Mouse (Mus musculus) limb, embryonic 14.5 days (tissue): ENCODE data around the gene Il18r1. TPM values are rescaled to one million over a fixed set of nuclear protein-coding genes. Genes with fewer than 3 reads are reported as not detected.

ENCODE experiments used
- ATAC-seq: fragments of 200-750 bp; cut with Nextera tagmentation; 2 replicates; pipeline ENCODE4 v1.8.0; 2017; ENCODE audit warnings: low read depth, moderate number of reproducible peaks, moderate TSS enrichment; ENCODE audit not compliant: low FRiP score
- DNase-seq: peaks from one replicate; pipeline ENCODE4 v3.0.0-alpha.2; 2015; ENCODE audit warnings: low spot score
- H3K27ac ChIP-seq: fragments of 300-500 bp; sonication (generic); replicated peaks from 2 replicates; pipeline ENCODE4 v1.5.1; 2014; ENCODE audit warnings: low read depth, mild to moderate bottlenecking, low read length, moderate library complexity, mixed read lengths
- H3K27me3 ChIP-seq: fragments of 300-500 bp; sonication (generic); 2 replicates; pipeline ENCODE4 v1.6.1; 2014; ENCODE audit warnings: low read length, mixed read lengths; ENCODE audit not compliant: control insufficient read depth, insufficient read depth
- H3K36me3 ChIP-seq: fragments of 300-500 bp; sonication (generic); 2 replicates; pipeline ENCODE4 v1.6.1; 2014; ENCODE audit warnings: mild to moderate bottlenecking, low read length, moderate library complexity, mixed read lengths; ENCODE audit not compliant: control insufficient read depth, insufficient read depth
- H3K4me1 ChIP-seq: fragments of 300-500 bp; sonication (generic); 2 replicates; pipeline ENCODE4 v1.6.1; 2014; ENCODE audit warnings: antibody characterized with exemption, low read length, mixed read lengths; ENCODE audit not compliant: control insufficient read depth, insufficient read depth
- H3K4me2 ChIP-seq: fragments of 300-500 bp; sonication (generic); replicated peaks from 2 replicates; pipeline ENCODE4 v1.6.1; 2014; ENCODE audit warnings: low read depth, mild to moderate bottlenecking, low read length, moderate library complexity; ENCODE audit not compliant: severe bottlenecking
- H3K4me3 ChIP-seq: fragments of 300-500 bp; sonication (generic); replicated peaks from 2 replicates; pipeline ENCODE4 v1.5.1; 2014; ENCODE audit warnings: low read length
- H3K9ac ChIP-seq: fragments of 300-500 bp; sonication (generic); 2 replicates; pipeline ENCODE4 v1.6.1; 2014; ENCODE audit warnings: mild to moderate bottlenecking, low read depth, low read length, moderate library complexity; ENCODE audit not compliant: severe bottlenecking
- H3K9me3 ChIP-seq: fragments of 300-500 bp; sonication (generic); 2 replicates; pipeline ENCODE4 v1.6.1; 2016; ENCODE audit warnings: low read length; ENCODE audit not compliant: control insufficient read depth
- POLR2A ChIP-seq: fragments of 200-500 bp; IDR thresholded peaks from 2 replicates; pipeline ENCODE4 v1.8.0; 2012; ENCODE audit warnings: inconsistent platforms, mild to moderate bottlenecking, moderate library complexity, borderline replicate concordance; ENCODE audit not compliant: insufficient read depth, insufficient read length; ENCODE audit errors: extremely low read depth
- WGBS: fragments of 180-500 bp; shearing (Covaris S2); extraction: QIAGEN DNeasy Blood & Tissue Kit; methylation state at CpG from one replicate; pipeline ENCODE4 v1.1.7; 2014; 5-methylcytosine and 5-hydroxymethylcytosine counted together
- polyA plus RNA-seq, 2 experiments: library from polyadenylated mRNA; depleted of rRNA in 1 of 2; stranded (reverse) in 1 of 2; unstranded in 1 of 2; fragments of >200 nt; fragmentation: Nextera tagmentation in 1 of 2; extraction: Ambion mirVana in 1 of 2; gene quantifications; 2 replicates each; pipeline versions ENCODE4 v1.2.1 to v1.2.3; 2012 to 2014

Gene Il18r1
- polyA plus RNA-seq, 2 experiments: 0.29 to 0.34 TPM

DNA sequence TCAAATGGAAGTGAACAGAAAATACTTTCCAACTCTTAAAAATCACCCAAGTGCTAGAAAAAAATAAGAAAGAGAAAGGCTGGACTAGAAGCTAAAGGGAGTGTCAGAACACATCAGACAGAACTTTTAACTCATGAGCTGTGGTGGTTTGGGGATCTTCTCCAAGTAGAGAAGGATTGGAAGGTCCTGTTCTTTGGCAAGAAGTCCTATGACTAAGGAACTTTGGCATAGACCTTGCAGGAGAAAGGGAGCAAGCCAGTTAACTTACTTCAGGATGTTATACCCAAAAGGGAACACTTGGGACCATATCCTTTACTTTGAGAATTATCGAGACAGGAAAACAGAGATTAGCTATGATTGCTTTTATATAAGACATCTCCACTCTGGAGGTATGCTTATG lies 7.0 kb downstream of the Il18r1 start:
- no peak overlapping the region for H3K27ac ChIP-seq
- H3K4me2 ChIP-seq: no peak overlapping the region
- no peaks in the 10 kb centered on the region for H3K4me1 ChIP-seq
- H3K9ac ChIP-seq: no peak overlapping the region
- H3K36me3 ChIP-seq: no peaks in the 10 kb centered on the region
- WGBS: 97% methylated on average over 1 of the region's 1 CpGs
- no peaks in the 10 kb centered on the region for H3K9me3 ChIP-seq
- ATAC-seq: no peak
- H3K4me3 ChIP-seq: no peak overlapping the region
- TF ChIP-seq POLR2A: no peak
- no peak for DNase-seq
- H3K27me3 ChIP-seq: no peaks in the 10 kb centered on the region

DNA sequence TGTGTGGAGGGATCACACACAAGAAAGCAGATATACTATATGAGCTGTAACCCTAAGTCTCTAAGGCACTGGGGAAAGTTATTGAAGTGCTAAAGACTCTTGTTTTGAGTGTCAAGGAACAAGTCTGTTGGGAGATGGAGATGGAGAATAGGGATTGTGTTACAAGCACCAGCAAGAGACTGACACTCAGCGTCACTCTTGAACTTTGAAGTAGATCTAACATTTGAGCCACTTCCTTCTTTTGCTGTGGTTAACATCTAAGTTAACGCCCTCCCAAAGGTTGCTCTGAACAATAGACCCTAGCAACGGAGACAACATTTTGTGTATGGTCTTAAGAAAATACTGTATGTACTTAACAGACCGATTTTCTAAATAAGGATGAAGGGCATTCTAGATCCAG lies 8.3 kb downstream of the Il18r1 start:
- no peak overlapping the region for H3K4me3 ChIP-seq
- no peak overlapping the region for H3K27ac ChIP-seq
- no peaks in the 10 kb centered on the region for H3K4me1 ChIP-seq
- H3K9me3 ChIP-seq: no peaks in the 10 kb centered on the region
- 78% methylated on average over 4 of the region's 4 CpGs for WGBS
- H3K9ac ChIP-seq: no peak overlapping the region
- ATAC-seq (no peak), DNase-seq (no peak)
- no peak for TF ChIP-seq POLR2A
- H3K4me2 ChIP-seq: no peak overlapping the region
- no peaks in the 10 kb centered on the region for H3K27me3 ChIP-seq
- H3K36me3 ChIP-seq: no peaks in the 10 kb centered on the region

DNA sequence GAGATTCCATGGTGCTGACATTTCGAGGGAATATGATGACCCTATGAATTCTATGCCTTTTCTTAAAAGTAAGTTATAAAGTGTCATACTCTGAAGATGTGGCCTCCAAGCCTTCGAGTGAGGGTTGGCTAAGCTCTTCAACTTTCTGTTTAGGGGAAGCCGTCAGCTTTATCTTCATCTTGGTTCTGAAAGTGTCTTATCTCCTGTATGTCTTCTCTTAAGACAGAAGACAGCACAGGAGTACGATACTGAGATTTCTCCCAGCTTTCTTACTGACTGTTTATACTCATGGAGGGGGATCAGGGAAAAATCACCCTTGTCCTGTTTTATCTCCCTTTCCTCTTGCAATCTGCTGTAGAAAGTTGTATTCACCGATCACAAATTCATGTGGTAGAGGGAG lies 9.0 kb downstream of the Il18r1 start:
- Histone ChIP-seq H3K27ac (no peak overlapping the region), H3K9ac (no peak overlapping the region), H3K4me2 (no peak overlapping the region), H3K27me3 (no peaks in the 10 kb centered on the region), H3K4me1 (no peaks in the 10 kb centered on the region), H3K9me3 (no peaks in the 10 kb centered on the region), H3K4me3 (no peak overlapping the region), H3K36me3 (no peaks in the 10 kb centered on the region)
- no peak for ATAC-seq
- TF ChIP-seq POLR2A: no peak
- DNase-seq: no peak
- 93% methylated on average over 5 of the region's 5 CpGs for WGBS

DNA sequence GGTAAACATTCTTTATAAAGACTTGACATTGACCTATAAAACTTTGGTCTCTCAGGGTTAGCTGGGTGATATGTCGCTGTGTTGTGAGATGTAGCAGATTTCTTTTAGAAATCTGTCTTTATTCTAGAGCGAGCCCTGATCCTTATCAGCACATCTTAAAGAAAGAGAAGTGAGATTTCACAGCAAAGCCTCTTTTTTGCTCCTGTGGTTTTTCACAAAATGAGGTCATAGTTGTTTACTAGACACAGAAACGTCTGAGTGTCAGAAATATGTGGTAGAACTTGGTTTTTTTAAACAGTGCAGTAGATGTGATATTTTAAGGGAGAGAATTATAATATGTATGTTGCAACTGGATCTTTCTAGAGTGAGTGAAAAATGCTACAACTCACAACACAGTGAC lies 10.3 kb downstream of the Il18r1 start:
- H3K9ac ChIP-seq: no peak overlapping the region
- H3K4me3 ChIP-seq: no peak overlapping the region
- no peak for TF ChIP-seq POLR2A
- H3K27ac ChIP-seq: no peak overlapping the region
- no peaks in the 10 kb centered on the region for H3K36me3 ChIP-seq
- ATAC-seq: no peak
- H3K9me3 ChIP-seq: no peaks in the 10 kb centered on the region
- no peaks in the 10 kb centered on the region for H3K4me1 ChIP-seq
- WGBS: 67% methylated on average over 3 of the region's 3 CpGs
- DNase-seq: no peak
- H3K27me3 ChIP-seq: no peaks in the 10 kb centered on the region
- no peak overlapping the region for H3K4me2 ChIP-seq

DNA sequence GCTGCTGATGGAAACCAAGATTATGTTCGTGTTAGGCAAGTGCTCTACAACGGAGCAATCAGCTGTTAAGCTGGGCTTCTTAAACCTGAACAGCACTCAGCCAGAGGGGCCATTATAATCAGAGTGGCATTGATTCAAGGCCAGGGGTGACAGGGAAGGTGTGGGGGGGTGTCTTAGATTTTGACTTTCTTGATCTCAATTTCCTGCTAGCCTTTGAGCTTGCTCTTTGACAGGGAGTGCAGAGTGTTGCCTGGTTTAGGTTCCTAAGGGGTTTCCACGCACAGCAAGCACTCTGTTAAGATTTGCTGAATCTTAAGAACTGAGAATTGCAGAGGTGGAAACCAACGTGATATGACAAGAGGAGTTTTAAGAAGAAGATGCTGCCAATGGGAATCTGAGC lies 11.4 kb downstream of the Il18r1 start:
- WGBS: 67% methylated on average over 4 of the region's 4 CpGs
- Histone ChIP-seq H3K9ac (no peak overlapping the region), H3K4me3 (no peak overlapping the region), H3K27ac (no peak overlapping the region), H3K27me3 (no peaks in the 10 kb centered on the region), H3K36me3 (no peaks in the 10 kb centered on the region), H3K4me2 (no peak overlapping the region), H3K4me1 (no peaks in the 10 kb centered on the region), H3K9me3 (no peaks in the 10 kb centered on the region)
- TF ChIP-seq POLR2A: no peak
- no peak for ATAC-seq
- no peak for DNase-seq

DNA sequence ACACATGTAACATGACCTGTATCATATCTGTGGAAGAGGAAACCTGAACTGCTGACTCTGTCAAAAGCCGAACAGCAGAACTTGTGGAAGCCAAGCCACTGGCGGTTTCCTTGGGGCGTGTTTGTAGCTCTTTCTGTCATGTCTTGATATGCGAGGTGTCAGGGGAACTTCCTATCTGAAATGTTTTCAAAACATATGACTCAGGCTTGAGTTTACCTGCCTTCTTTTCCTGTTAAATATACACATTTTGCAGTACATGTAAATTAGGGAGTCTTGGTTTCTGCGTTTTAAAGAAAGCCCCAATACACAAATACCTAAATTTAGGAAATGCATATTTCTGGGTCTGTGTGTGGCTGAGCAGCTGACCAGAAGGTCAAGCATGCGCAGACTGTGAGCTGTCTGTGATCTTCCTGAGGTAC lies 14.2 kb downstream of the Il18r1 start:
- DNase-seq (no peak), ATAC-seq (no peak)
- 74% methylated on average over 6 of the region's 6 CpGs for WGBS
- Histone ChIP-seq H3K27ac (no peak overlapping the region), H3K36me3 (no peaks in the 10 kb centered on the region), H3K27me3 (no peaks in the 10 kb centered on the region), H3K9me3 (no peaks in the 10 kb centered on the region), H3K4me2 (no peak overlapping the region), H3K9ac (no peak overlapping the region), H3K4me1 (no peaks in the 10 kb centered on the region), H3K4me3 (no peak overlapping the region)
- no peak for TF ChIP-seq POLR2A
